Mouse (Mus musculus) myocyte (in vitro differentiated cells): ENCODE measurements around the gene 9930022D16Rik.

ENCODE experiments used
- E2F4 ChIP-seq: IDR thresholded peaks from one replicate; pipeline ENCODE4 v1.6.1; 2011; ENCODE audit warnings: mild to moderate bottlenecking, control low read depth, moderate library complexity; ENCODE audit not compliant: insufficient read depth
- MAX ChIP-seq: IDR thresholded peaks from one replicate; pipeline ENCODE4 v1.6.1; 2011; ENCODE audit warnings: low read depth, mild to moderate bottlenecking, control low read depth
- POLR2A ChIP-seq: IDR thresholded peaks from one replicate; pipeline ENCODE4 v1.6.1; 2011; ENCODE audit warnings: low read depth, mild to moderate bottlenecking, control low read depth, moderate library complexity; ENCODE audit not compliant: insufficient read length
- POLR2AphosphoS2 ChIP-seq: IDR thresholded peaks from one replicate; pipeline ENCODE4 v1.6.1; 2011; ENCODE audit warnings: low read depth, control low read depth; ENCODE audit not compliant: insufficient read length
- REST ChIP-seq: IDR thresholded peaks from one replicate; pipeline ENCODE4 v1.6.1; 2011; ENCODE audit warnings: mild to moderate bottlenecking, control low read depth, moderate library complexity; ENCODE audit not compliant: insufficient read depth, insufficient read length

DNA sequence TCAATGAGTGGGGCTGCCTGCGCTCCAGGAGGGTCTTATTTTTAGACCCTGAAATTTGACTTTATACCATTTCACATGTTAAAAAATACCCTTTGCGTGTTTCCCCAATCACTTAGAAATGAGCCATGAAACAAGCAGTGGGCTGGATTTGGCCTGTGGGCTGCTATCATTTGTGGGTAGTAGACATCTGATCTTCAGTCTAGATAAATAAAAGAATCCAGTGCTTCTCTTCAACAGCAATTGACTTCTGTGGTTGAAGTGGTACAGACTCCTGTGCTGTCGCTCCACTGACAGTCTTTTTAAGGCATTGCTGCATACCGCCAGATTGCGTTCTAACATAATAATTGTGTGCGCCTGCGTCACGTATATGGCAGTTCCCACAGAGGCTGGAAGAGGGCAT, 28.4 kb upstream of the 9930022D16Rik start:
- no peak for TF ChIP-seq POLR2A
- TF ChIP-seq REST, result no peak
- no peak for TF ChIP-seq MAX
- TF ChIP-seq E2F4, result no peak
- no peak for TF ChIP-seq POLR2AphosphoS2
